ENCODE assay signal across 8 mouse cellular contexts in the genomic region with DNA sequence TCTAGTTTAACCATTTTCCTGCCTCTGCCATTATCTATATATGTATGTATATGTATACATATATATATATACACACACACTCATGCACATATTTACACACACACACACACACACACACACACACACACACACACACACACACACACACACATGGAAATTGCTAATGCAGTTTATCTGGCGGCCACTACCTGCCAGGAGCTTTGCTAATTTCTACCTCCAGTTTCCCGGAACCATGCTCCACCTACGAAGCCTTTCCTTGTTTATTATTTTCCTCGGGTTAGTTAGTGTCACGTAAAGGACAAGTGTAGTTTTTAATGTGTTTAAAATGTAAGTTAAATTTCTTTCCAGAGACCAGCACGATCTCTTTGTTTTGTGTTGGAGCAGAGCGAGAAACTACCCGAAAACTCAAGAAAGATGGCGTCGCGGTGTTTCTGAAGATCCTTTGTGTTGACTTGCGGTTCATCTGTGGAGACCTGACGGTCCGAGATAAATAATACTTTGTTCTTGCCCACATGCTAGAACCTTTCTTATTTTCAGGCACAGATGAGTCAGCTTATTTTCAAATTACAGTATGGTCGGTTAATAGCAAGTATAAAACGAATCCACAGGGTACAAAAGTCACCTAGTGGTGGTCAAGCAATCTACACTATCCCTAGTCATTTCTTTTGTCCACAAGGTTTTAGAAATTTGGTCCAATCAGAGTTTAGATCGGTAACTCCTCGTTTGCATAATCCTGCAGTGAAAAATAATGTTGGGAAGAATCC. TPM values are rescaled to one million over a fixed set of nuclear protein-coding genes. Genes with fewer than 3 reads are reported as not detected.
A peak's percentile ranks its signal among the peaks of the same experiment; 100 is the strongest.
DNase-seq lines count a peak whose midpoint lies in the region; ATAC-seq lines count a peak whose summit lies in the region.

No protein-coding gene starts in this region.

- H3K36me3 ChIP-seq in embryonic facial prominence, embryonic 10.5 days (replicated peaks), result no peaks in the 10 kb centered on the region
- H3K36me3 ChIP-seq in liver, embryonic 11.5 days (ENCODE audit: control insufficient read depth, insufficient read depth, low read length), result no peaks in the 10 kb centered on the region
- no peaks in the 10 kb centered on the region for H3K36me3 ChIP-seq in neural tube, embryonic 15.5 days

- peak; percentile 48 to 63 for DNase-seq in right cerebral cortex, postnatal 10 days (ENCODE audit: low spot score in 2 of 2)
- DNase-seq in right cerebral cortex, postnatal 25 days, result no peak
- peak; percentile 70 for DNase-seq in NIH3T3 (ENCODE audit: low read depth)
- DNase-seq in embryonic facial prominence, embryonic 10.5 days (ENCODE audit: low spot score), result peak; percentile 42
- DNase-seq in heart, postnatal 4 days, result peak; percentile 39
- peak; percentile 44 for DNase-seq in liver, embryonic 11.5 days (ENCODE audit: low spot score)
- DNase-seq in frontal cortex, postnatal 14 days (ENCODE audit: low spot score in 2 of 2), result no peak

- 0 out of 2 replicates have a peak, but pooled peaks cover 3% of the 10 kb centered on the region for H3K4me1 ChIP-seq in embryonic facial prominence, embryonic 10.5 days
- H3K4me1 ChIP-seq in liver, embryonic 11.5 days (replicated peaks; ENCODE audit: control insufficient read depth, insufficient read depth, low read length), result no peaks in the 10 kb centered on the region
- H3K4me1 ChIP-seq in neural tube, embryonic 15.5 days, result peaks cover 9% of the 10 kb centered on the region; the same call in 1 of the 2 replicates

- peak overlapping the region; percentile 98 for H3K27ac ChIP-seq in embryonic facial prominence, embryonic 10.5 days (replicated peaks)
- H3K27ac ChIP-seq in liver, embryonic 11.5 days (ENCODE audit: low read depth, low read length), result peak overlapping the region; percentile 100
- peak overlapping the region; percentile 97 for H3K27ac ChIP-seq in neural tube, embryonic 15.5 days (replicated peaks)

- H3K4me2 ChIP-seq in liver, embryonic 11.5 days, result peak overlapping the region; percentile 81
- peak overlapping the region; percentile 84 for H3K4me2 ChIP-seq in neural tube, embryonic 15.5 days

- H3K27me3 ChIP-seq in embryonic facial prominence, embryonic 10.5 days (replicated peaks; ENCODE audit: low read depth, poor library complexity, severe bottlenecking), result no peaks in the 10 kb centered on the region
- no peaks in the 10 kb centered on the region for H3K27me3 ChIP-seq in liver, embryonic 11.5 days (replicated peaks; ENCODE audit: control insufficient read depth, insufficient read depth, low read length)
- H3K27me3 ChIP-seq in neural tube, embryonic 15.5 days (replicated peaks), result no peaks in the 10 kb centered on the region

- H3K9ac ChIP-seq in liver, embryonic 11.5 days (ENCODE audit: low read depth, low read length), result peak overlapping the region; percentile 77
- peak overlapping the region; percentile 51 for H3K9ac ChIP-seq in neural tube, embryonic 15.5 days (replicated peaks)

- H3K4me3 ChIP-seq in embryonic facial prominence, embryonic 10.5 days, result peak overlapping the region; percentile 55
- H3K4me3 ChIP-seq in liver, embryonic 11.5 days (ENCODE audit: low read depth, low read length), result peak overlapping the region; percentile 39
- H3K4me3 ChIP-seq in neural tube, embryonic 15.5 days (replicated peaks), result peak overlapping the region; percentile 49

- peak; percentile 34 for ATAC-seq in liver, embryonic 11.5 days (replicated peaks; ENCODE audit: low FRiP score)
- ATAC-seq in neural tube, embryonic 15.5 days (ENCODE audit: low FRiP score), result peak; percentile 71

- H3K9me3 ChIP-seq in embryonic facial prominence, embryonic 10.5 days, result no peaks in the 10 kb centered on the region
- no peaks in the 10 kb centered on the region for H3K9me3 ChIP-seq in liver, embryonic 11.5 days (ENCODE audit: control insufficient read depth, low read length)
- H3K9me3 ChIP-seq in neural tube, embryonic 15.5 days (replicated peaks), result no peaks in the 10 kb centered on the region

- WGBS in embryonic facial prominence, embryonic 10.5 days, result 4% methylated on average over 18 of the region's 18 CpGs
- 2% methylated on average over 18 of the region's 18 CpGs for WGBS in liver, embryonic 11.5 days
- 2% methylated on average over 18 of the region's 18 CpGs for WGBS in neural tube, embryonic 15.5 days

RNA-seq across cellular contexts. Expression of a gene that starts 0.7 kb away (rescaled TPM):
- 5.8 and 6.8 TPM in 2 replicates for polyA plus RNA-seq in embryonic facial prominence, embryonic 10.5 days (2016; fragmentation: Nextera tagmentation; extraction: Ambion mirVana)
- total RNA-seq in heart, postnatal 4 days (2021), result 100 to 1,000 TPM; 299 to 323 TPM
- 3.5 and 5.6 TPM in 2 replicates for polyA plus RNA-seq in liver, embryonic 11.5 days (2014; fragmentation: Nextera tagmentation; extraction: Ambion mirVana)
- polyA plus RNA-seq in neural tube, embryonic 15.5 days (2015; fragmentation: Nextera tagmentation; extraction: Ambion mirVana), result 1.1 and 1.7 TPM in 2 replicates

RNA-seq across cellular contexts. Expression of a gene that starts 8.1 kb away (rescaled TPM):
- 96.8 and 97.7 TPM in 2 replicates for polyA plus RNA-seq in embryonic facial prominence, embryonic 10.5 days (2016; fragmentation: Nextera tagmentation; extraction: Ambion mirVana)
- total RNA-seq in heart, postnatal 4 days (2021), result 10 to 100 TPM; 77.0 to 85.3 TPM
- 61.3 and 62.9 TPM in 2 replicates for polyA plus RNA-seq in liver, embryonic 11.5 days (2014; fragmentation: Nextera tagmentation; extraction: Ambion mirVana)
- 12.5 and 25.5 TPM in 2 replicates for polyA plus RNA-seq in neural tube, embryonic 15.5 days (2015; fragmentation: Nextera tagmentation; extraction: Ambion mirVana)

RNA-seq across cellular contexts. Expression of a gene that starts 8.3 kb away (rescaled TPM):
- polyA plus RNA-seq in embryonic facial prominence, embryonic 10.5 days (2016; fragmentation: Nextera tagmentation; extraction: Ambion mirVana), result 7.0 and 9.8 TPM in 2 replicates
- 100 to 1,000 TPM; 624 to 645 TPM for total RNA-seq in heart, postnatal 4 days (2021)
- 5.7 and 6.3 TPM in 2 replicates for polyA plus RNA-seq in liver, embryonic 11.5 days (2014; fragmentation: Nextera tagmentation; extraction: Ambion mirVana)
- polyA plus RNA-seq in neural tube, embryonic 15.5 days (2015; fragmentation: Nextera tagmentation; extraction: Ambion mirVana), result 2.2 and 2.9 TPM in 2 replicates

RNA-seq across cellular contexts. Expression of a gene that starts 9.8 kb away (rescaled TPM):
- polyA plus RNA-seq in embryonic facial prominence, embryonic 10.5 days (2016; fragmentation: Nextera tagmentation; extraction: Ambion mirVana), result 0.58 and 0.60 TPM in 2 replicates
- total RNA-seq in heart, postnatal 4 days (2021), result 10 to 100 TPM; 40.0 to 43.0 TPM
- 0.68 and 0.82 TPM in 2 replicates for polyA plus RNA-seq in liver, embryonic 11.5 days (2014; fragmentation: Nextera tagmentation; extraction: Ambion mirVana)
- 0.09 and 0.13 TPM in 2 replicates for polyA plus RNA-seq in neural tube, embryonic 15.5 days (2015; fragmentation: Nextera tagmentation; extraction: Ambion mirVana)

RNA-seq across cellular contexts. Expression of a gene that starts 11.1 kb away (rescaled TPM):
- 4.0 and 4.8 TPM in 2 replicates for polyA plus RNA-seq in embryonic facial prominence, embryonic 10.5 days (2016; fragmentation: Nextera tagmentation; extraction: Ambion mirVana)
- 100 to 1,000 TPM; 278 to 296 TPM for total RNA-seq in heart, postnatal 4 days (2021)
- 1.8 TPM in 2 replicates for polyA plus RNA-seq in liver, embryonic 11.5 days (2014; fragmentation: Nextera tagmentation; extraction: Ambion mirVana)
- polyA plus RNA-seq in neural tube, embryonic 15.5 days (2015; fragmentation: Nextera tagmentation; extraction: Ambion mirVana), result 2.7 TPM in 1 of 2 replicates, not detected in the other

Comparison
In these comparisons a context has a peak if more than half of its experiments do, and no peak if none do; other contexts are left out.
1. DNase-seq: peak in right cerebral cortex, postnatal 10 days (2 of 2), NIH3T3 (single experiment), embryonic facial prominence, embryonic 10.5 days (single experiment), heart, postnatal 4 days (single experiment) and liver, embryonic 11.5 days (single experiment); none in right cerebral cortex, postnatal 25 days (single experiment) and frontal cortex, postnatal 14 days (0 of 2).
2. Peak in every context shown above with its lines, with median percentiles within 50 percentile points of each other: H3K27ac ChIP-seq and H3K4me3 ChIP-seq.